Mouse (Mus musculus): Measurements from ENCODE around the gene Smarcb1. TPM values are rescaled to one million over a fixed set of nuclear protein-coding genes. Genes with fewer than 3 reads are reported as not detected.

Gene Smarcb1
- polyA plus RNA-seq (2014; fragmentation: Illumina TruSeq; extraction: RNeasy Lipid Tissue Mini Kit (QIAGEN cat#74804); ENCODE audit: low read depth, low replicate concordance) = 15.9 TPM

GRCm38 (mm10) chr10:75921026-75921725 lies at the start of gene Smarcb1:
Smarcb1 (minus strand) TSS chr10:75921617.

GRCm38 (mm10) chr10:75954381-75954811 lies 33.0 kb upstream of the Smarcb1 start, which contains the start of gene Gm5134:
Gm5134 (plus strand) TSS chr10:75954514.

GRCm38 (mm10) chr10:75942736-75943477 lies 21.5 kb upstream of the Smarcb1 start, which contains the start of gene Vpreb3:
Vpreb3 (plus strand) TSS chr10:75943057.

GRCm38 (mm10) chr10:75940520-75940919 lies 19.1 kb upstream of the Smarcb1 start, which contains the start of gene Gm867:
Gm867 (minus strand) TSS chr10:75940672.

GRCm38 (mm10) chr10:75935680-75936541 lies 14.5 kb upstream of the Smarcb1 start, which contains the start of gene Mmp11:
Mmp11 (minus strand) TSS chr10:75936496.

GRCm38 (mm10) chr10:75932891-75933290 lies 11.5 kb upstream of the Smarcb1 start, which contains the start of gene Chchd10:
Chchd10 (plus strand) TSS chr10:75933130.

GRCm38 (mm10) chr10:75893089-75893750 lies 28.2 kb downstream of the Smarcb1 start, which contains the start of gene Derl3:
Derl3 (plus strand) TSS chr10:75893413.

GRCm38 (mm10) chr10:75859786-75860470 lies 61.5 kb downstream of the Smarcb1 start, which contains the start of gene Mif:
Mif (minus strand) TSS chr10:75860240.

Other genes starting within 250 kb of the Smarcb1 start
- 3.8 TPM for gene Cabin1, start 157.3 kb downstream of the Smarcb1 start, polyA plus RNA-seq (2014; fragmentation: Illumina TruSeq; extraction: RNeasy Lipid Tissue Mini Kit (QIAGEN cat#74804); ENCODE audit: low read depth, low replicate concordance)
- gene Ddt, start 148.2 kb downstream of the Smarcb1 start, polyA plus RNA-seq (2014; fragmentation: Illumina TruSeq; extraction: RNeasy Lipid Tissue Mini Kit (QIAGEN cat#74804); ENCODE audit: low read depth, low replicate concordance) = 13.7 TPM
- gene Gm20441, start 140.7 kb downstream of the Smarcb1 start, polyA plus RNA-seq (2014; fragmentation: Illumina TruSeq; extraction: RNeasy Lipid Tissue Mini Kit (QIAGEN cat#74804); ENCODE audit: low read depth, low replicate concordance) = not detected
- 16.1 TPM for gene Gstt3, start 140.2 kb downstream of the Smarcb1 start, polyA plus RNA-seq (2014; fragmentation: Illumina TruSeq; extraction: RNeasy Lipid Tissue Mini Kit (QIAGEN cat#74804); ENCODE audit: low read depth, low replicate concordance)
- 0.70 TPM for gene Gstt1, start 123.0 kb downstream of the Smarcb1 start, polyA plus RNA-seq (2014; fragmentation: Illumina TruSeq; extraction: RNeasy Lipid Tissue Mini Kit (QIAGEN cat#74804); ENCODE audit: low read depth, low replicate concordance)
- 296 TPM for gene Gstt4, start 99.1 kb downstream of the Smarcb1 start, polyA plus RNA-seq (2014; fragmentation: Illumina TruSeq; extraction: RNeasy Lipid Tissue Mini Kit (QIAGEN cat#74804); ENCODE audit: low read depth, low replicate concordance)
- gene Gstt2, start 84.2 kb downstream of the Smarcb1 start, polyA plus RNA-seq (2014; fragmentation: Illumina TruSeq; extraction: RNeasy Lipid Tissue Mini Kit (QIAGEN cat#74804); ENCODE audit: low read depth, low replicate concordance) = 77.7 TPM
- gene Mif, start 61.4 kb downstream of the Smarcb1 start, polyA plus RNA-seq (2014; fragmentation: Illumina TruSeq; extraction: RNeasy Lipid Tissue Mini Kit (QIAGEN cat#74804); ENCODE audit: low read depth, low replicate concordance) = not detected
- gene Derl3, start 28.2 kb downstream of the Smarcb1 start, polyA plus RNA-seq (2014; fragmentation: Illumina TruSeq; extraction: RNeasy Lipid Tissue Mini Kit (QIAGEN cat#74804); ENCODE audit: low read depth, low replicate concordance) = 1.5 TPM
- 5.2 TPM for gene Chchd10, start 11.5 kb upstream of the Smarcb1 start, polyA plus RNA-seq (2014; fragmentation: Illumina TruSeq; extraction: RNeasy Lipid Tissue Mini Kit (QIAGEN cat#74804); ENCODE audit: low read depth, low replicate concordance)
- gene Mmp11, start 14.9 kb upstream of the Smarcb1 start, polyA plus RNA-seq (2014; fragmentation: Illumina TruSeq; extraction: RNeasy Lipid Tissue Mini Kit (QIAGEN cat#74804); ENCODE audit: low read depth, low replicate concordance) = 2.2 TPM
- gene Gm867, start 19.1 kb upstream of the Smarcb1 start, polyA plus RNA-seq (2014; fragmentation: Illumina TruSeq; extraction: RNeasy Lipid Tissue Mini Kit (QIAGEN cat#74804); ENCODE audit: low read depth, low replicate concordance) = 0.69 TPM
- not detected for gene Vpreb3, start 21.4 kb upstream of the Smarcb1 start, polyA plus RNA-seq (2014; fragmentation: Illumina TruSeq; extraction: RNeasy Lipid Tissue Mini Kit (QIAGEN cat#74804); ENCODE audit: low read depth, low replicate concordance)
- gene Gm5134, start 32.9 kb upstream of the Smarcb1 start, polyA plus RNA-seq (2014; fragmentation: Illumina TruSeq; extraction: RNeasy Lipid Tissue Mini Kit (QIAGEN cat#74804); ENCODE audit: low read depth, low replicate concordance) = 6.6 TPM
- gene Zfp280b, start 111.0 kb upstream of the Smarcb1 start, polyA plus RNA-seq (2014; fragmentation: Illumina TruSeq; extraction: RNeasy Lipid Tissue Mini Kit (QIAGEN cat#74804); ENCODE audit: low read depth, low replicate concordance) = 7.3 TPM
- gene Slc5a4b, start 189.3 kb upstream of the Smarcb1 start, polyA plus RNA-seq (2014; fragmentation: Illumina TruSeq; extraction: RNeasy Lipid Tissue Mini Kit (QIAGEN cat#74804); ENCODE audit: low read depth, low replicate concordance) = 2.6 TPM
- gene Slc5a4a, start 225.8 kb upstream of the Smarcb1 start, polyA plus RNA-seq (2014; fragmentation: Illumina TruSeq; extraction: RNeasy Lipid Tissue Mini Kit (QIAGEN cat#74804); ENCODE audit: low read depth, low replicate concordance) = 0.35 TPM

All from testis, adult 10 weeks (tissue).